Mouse (Mus musculus): Measurements from ENCODE around the gene Baz2b. TPM values are rescaled to one million over a fixed set of nuclear protein-coding genes. Genes with fewer than 3 reads are reported as not detected.

Gene Baz2b
- total and polyA plus RNA-seq, 3 experiments, result 5.7 to 11.4 TPM; not detected in 1

- peaks cover 0 to 2% of the 10 kb centered on the region in 2 experiments; a peak in 2 of 4 replicates for H3K4me1 ChIP-seq (ENCODE audit: control insufficient read depth in 1 of 2, insufficient read depth in 2 of 2, low read length in 2 of 2)
- H3K9me3 ChIP-seq (replicated peaks; ENCODE audit: insufficient read depth, low read length), result no peaks in the 10 kb centered on the region
- no peak overlapping the region for H3K4me3 ChIP-seq (ENCODE audit: control insufficient read depth in 1 of 2, insufficient read depth in 1 of 2, low read depth in 2 of 2, low read length in 2 of 2)
- H3K9ac ChIP-seq (ENCODE audit: control insufficient read depth, low read depth, low read length, poor library complexity, severe bottlenecking), result no peak overlapping the region
- no peak for DNase-seq (ENCODE audit: low read depth, low spot score)
- H3K36me3 ChIP-seq (ENCODE audit: control insufficient read depth in 1 of 2, insufficient read depth in 2 of 2, low read length in 2 of 2), result peaks cover 0 to 8% of the 10 kb centered on the region in 2 experiments; a peak in 2 of 4 replicates
- no peak overlapping the region for H3K27ac ChIP-seq (ENCODE audit: control insufficient read depth, low read depth, low read length)
- TF ChIP-seq USF2 (IDR thresholded peaks at IDR 0.05; ENCODE audit: borderline replicate concordance in 1 of 2, insufficient read depth in 1 of 2, low read depth in 1 of 2, low read length in 2 of 2), result no peak
- TF ChIP-seq MAZ (IDR thresholded peaks at IDR 0.05; ENCODE audit: low read depth, low read length), result no peak
- no peak for TF ChIP-seq ZMIZ1 (IDR thresholded peaks at IDR 0.05; ENCODE audit: low read depth, low read length)
- TF ChIP-seq ZC3H11A (IDR thresholded peaks at IDR 0.05; ENCODE audit: low read depth, low read length), result no peak
- no peak for TF ChIP-seq CTCF (IDR thresholded peaks at IDR 0.05 in 2 of 3, conservative IDR thresholded peaks at IDR 0.05 in 1 of 3; ENCODE audit: control insufficient read depth in 1 of 3, insufficient read depth in 1 of 3, low read depth in 2 of 3, low read length in 3 of 3, poor library complexity in 1 of 3, severe bottlenecking in 1 of 3)
- TF ChIP-seq SIN3A (IDR thresholded peaks at IDR 0.05; ENCODE audit: low read length), result no peak
- no peak for TF ChIP-seq SMC3 (IDR thresholded peaks at IDR 0.05; ENCODE audit: low read depth, low read length)
- TF ChIP-seq HCFC1 (IDR thresholded peaks at IDR 0.05; ENCODE audit: low read depth, low read length), result no peak
- H3K79me2 ChIP-seq (ENCODE audit: control insufficient read depth, insufficient read depth, low read length, poor library complexity), result no peaks in the 10 kb centered on the region
- H3K27me3 ChIP-seq (ENCODE audit: control insufficient read depth in 1 of 2, insufficient read depth in 2 of 2, low read length in 2 of 2), result no peaks in the 10 kb centered on the region
These were observed 212.7 kb downstream of the Baz2b start for GRCm38 (mm10) chr2:59996911-59997310.

GRCm38 (mm10) chr2:59993190-59993535 lies 216.5 kb downstream of the Baz2b start:
- no peak for DNase-seq (ENCODE audit: low read depth, low spot score)
- Histone ChIP-seq H3K9me3 (replicated peaks; ENCODE audit: insufficient read depth, low read length) (no peaks in the 10 kb centered on the region), H3K4me3 (ENCODE audit: control insufficient read depth in 1 of 2, insufficient read depth in 1 of 2, low read depth in 2 of 2, low read length in 2 of 2) (no peak overlapping the region), H3K4me1 (ENCODE audit: control insufficient read depth in 1 of 2, insufficient read depth in 2 of 2, low read length in 2 of 2) (peaks cover 0 to 2% of the 10 kb centered on the region in 2 experiments; a peak in 2 of 4 replicates), H3K36me3 (ENCODE audit: control insufficient read depth in 1 of 2, insufficient read depth in 2 of 2, low read length in 2 of 2) (peaks cover 0 to 7% of the 10 kb centered on the region in 2 experiments; a peak in 2 of 4 replicates), H3K27ac (ENCODE audit: control insufficient read depth, low read depth, low read length) (no peak overlapping the region), H3K79me2 (ENCODE audit: control insufficient read depth, insufficient read depth, low read length, poor library complexity) (no peaks in the 10 kb centered on the region), H3K27me3 (ENCODE audit: control insufficient read depth in 1 of 2, insufficient read depth in 2 of 2, low read length in 2 of 2) (no peaks in the 10 kb centered on the region; a peak in 1 of 4 replicates), H3K9ac (ENCODE audit: control insufficient read depth, low read depth, low read length, poor library complexity, severe bottlenecking) (no peak overlapping the region)
- TF ChIP-seq USF1 (IDR thresholded peaks at IDR 0.05; ENCODE audit: low read depth, low read length) (no peak), JUND (IDR thresholded peaks at IDR 0.05; ENCODE audit: low read depth, low read length) (no peak), TBP (IDR thresholded peaks at IDR 0.05; ENCODE audit: low read depth, low read length) (no peak), BHLHE40 (IDR thresholded peaks at IDR 0.05; ENCODE audit: borderline replicate concordance, low read depth, low read length) (no peak), KAT2A (conservative IDR thresholded peaks at IDR 0.05; ENCODE audit: low read depth, low read length) (no peak), MYC (IDR thresholded peaks at IDR 0.05; ENCODE audit: low read depth, low read length) (no peak), CHD2 (IDR thresholded peaks at IDR 0.05; ENCODE audit: low read length) (no peak), TAL1 (IDR thresholded peaks at IDR 0.05; ENCODE audit: low read length) (no peak), TCF12 (IDR thresholded peaks at IDR 0.05; ENCODE audit: low read depth, low read length) (no peak), GABPA (IDR thresholded peaks at IDR 0.05; ENCODE audit: low read depth, low read length) (no peak), MXI1 (IDR thresholded peaks at IDR 0.05; ENCODE audit: low read depth, low read length) (no peak), GATA1 (IDR thresholded peaks at IDR 0.05; ENCODE audit: low read depth, low read length) (no peak), MAX (IDR thresholded peaks at IDR 0.05; ENCODE audit: low read length) (no peak)
